Mouse (Mus musculus) midbrain, embryonic 14.5 days (tissue): ENCODE results near the gene Cyp8b1. TPM values are rescaled to one million over a fixed set of nuclear protein-coding genes. Genes with fewer than 3 reads are reported as not detected.
A peak's percentile ranks its signal among the peaks of the same experiment; 100 is the strongest.

Source experiments
- ATAC-seq: fragments of 200-750 bp; cut with Nextera tagmentation; 2 replicates; pipeline ENCODE4 v1.8.0; 2017; ENCODE audit warnings: moderate number of reproducible peaks, moderate library complexity; ENCODE audit not compliant: low FRiP score, low TSS enrichment
- DNase-seq: peaks from one replicate; pipeline ENCODE4 v3.0.0-alpha.2; 2015
- H3K27ac ChIP-seq: fragments of 300-500 bp; sonication (generic); replicated peaks from 2 replicates; pipeline ENCODE4 v1.5.1; 2014; ENCODE audit warnings: mild to moderate bottlenecking, low read depth, low read length, moderate library complexity
- H3K27me3 ChIP-seq: fragments of 300-500 bp; sonication (generic); 2 replicates; pipeline ENCODE4 v1.6.1; 2014; ENCODE audit warnings: low read length, control low read depth, mixed read lengths; ENCODE audit not compliant: control insufficient read depth, insufficient read depth
- H3K36me3 ChIP-seq: fragments of 300-500 bp; sonication (generic); 2 replicates; pipeline ENCODE4 v1.6.1; 2014; ENCODE audit warnings: low read length, control low read depth; ENCODE audit not compliant: control insufficient read depth, insufficient read depth
- H3K4me1 ChIP-seq: fragments of 300-500 bp; sonication (generic); 2 replicates; pipeline ENCODE4 v1.6.1; 2014; ENCODE audit warnings: mild to moderate bottlenecking, antibody characterized with exemption, low read length, control low read depth; ENCODE audit not compliant: control insufficient read depth, insufficient read depth
- H3K4me2 ChIP-seq: fragments of 300-500 bp; sonication (generic); 2 replicates; pipeline ENCODE4 v1.6.1; 2014; ENCODE audit warnings: mild to moderate bottlenecking, low read length, moderate library complexity
- H3K4me3 ChIP-seq: fragments of 300-500 bp; sonication (generic); replicated peaks from 2 replicates; pipeline ENCODE4 v1.5.1; 2014; ENCODE audit warnings: low read depth, low read length
- H3K9ac ChIP-seq: fragments of 300-500 bp; sonication (generic); replicated peaks from 2 replicates; pipeline ENCODE4 v1.6.1; 2014; ENCODE audit warnings: mild to moderate bottlenecking, low read length, moderate library complexity
- H3K9me3 ChIP-seq: fragments of 300-500 bp; sonication (generic); 2 replicates; pipeline ENCODE4 v1.6.1; 2016; ENCODE audit warnings: low read length, control low read depth, mixed read lengths; ENCODE audit not compliant: control insufficient read depth
- WGBS: fragments of 180-500 bp; shearing (Covaris S2); extraction: QIAGEN DNeasy Blood & Tissue Kit; methylation state at CpG from one replicate; pipeline ENCODE4 v1.1.7; 2014; 5-methylcytosine and 5-hydroxymethylcytosine counted together
- polyA plus RNA-seq: library from polyadenylated mRNA; unstranded; fragments of >200 nt; fragmentation: Nextera tagmentation; extraction: Ambion mirVana; gene quantifications from 2 replicates; pipeline ENCODE4 v1.2.1, GENCODE M21; 2014

The Cyp8b1 gene
- polyA plus RNA-seq, 1 experiment from 2014 or later, result not detected

- no peak for DNase-seq
- H3K4me2 ChIP-seq, result no peak overlapping the region
Measured at GRCm38 (mm10) chr9:121943628-121944027, 27.5 kb upstream of the Cyp8b1 start.

DNA sequence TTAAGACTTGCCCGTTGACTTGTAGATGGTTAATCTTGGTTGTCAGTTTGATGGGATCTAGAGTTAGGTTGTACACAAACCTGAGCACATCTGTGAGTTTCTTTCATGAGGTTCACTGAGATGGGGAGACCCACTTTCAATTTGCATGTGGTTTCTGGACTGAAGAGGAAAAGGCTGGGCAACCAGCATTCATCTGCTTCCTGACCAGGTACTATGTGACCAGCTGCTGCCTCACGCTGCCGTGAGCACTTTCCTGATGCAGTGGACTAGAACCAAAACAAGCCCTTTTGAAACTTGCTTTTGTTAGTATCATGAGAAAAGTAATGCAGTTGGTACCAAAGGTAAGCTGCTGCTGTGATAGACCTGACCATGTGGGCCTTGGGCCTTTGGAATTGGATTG lies 26.9 kb upstream of the Cyp8b1 start:
- Histone ChIP-seq H3K4me2 (no peak overlapping the region), H3K4me1 (no peaks in the 10 kb centered on the region), H3K9ac (no peak overlapping the region), H3K9me3 (no peaks in the 10 kb centered on the region), H3K4me3 (no peak overlapping the region), H3K27me3 (no peaks in the 10 kb centered on the region), H3K36me3 (no peaks in the 10 kb centered on the region), H3K27ac (no peak overlapping the region)
- ATAC-seq (no peak), DNase-seq (no peak)
- 82% methylated on average over 3 of the region's 3 CpGs for WGBS

More at GRCm38 (mm10) chr9:121943628-121944027, 27.5 kb upstream of the Cyp8b1 start:
- ATAC-seq, result no peak
- 82% methylated on average over 3 of the region's 3 CpGs for WGBS
- Histone ChIP-seq H3K4me1 (no peaks in the 10 kb centered on the region), H3K27me3 (no peaks in the 10 kb centered on the region), H3K9me3 (no peaks in the 10 kb centered on the region), H3K36me3 (no peaks in the 10 kb centered on the region), H3K27ac (no peak overlapping the region), H3K4me3 (no peak overlapping the region), H3K9ac (no peak overlapping the region)

DNA sequence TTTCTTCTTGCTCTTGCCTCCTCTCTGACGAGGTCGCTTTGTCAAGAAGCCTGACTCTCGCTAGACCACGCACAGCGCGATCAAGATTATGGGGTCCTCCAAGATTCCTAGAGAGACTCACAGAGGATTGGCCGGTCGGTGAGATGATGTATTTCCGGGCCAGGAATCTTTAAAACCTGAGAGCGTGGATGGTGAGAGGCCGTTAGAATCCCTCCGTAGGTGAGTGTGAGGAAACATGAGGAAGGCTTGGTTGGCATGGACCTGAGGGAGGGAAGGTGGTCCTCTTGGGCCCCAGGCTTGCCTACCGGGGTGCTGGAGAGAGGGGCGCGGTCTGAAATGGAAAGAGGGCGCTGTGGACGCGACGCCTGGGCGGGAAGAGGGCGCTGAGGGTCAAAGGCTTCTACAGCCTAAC lies 21.8 kb upstream of the Cyp8b1 start:
- 57% methylated on average over 21 of the region's 21 CpGs for WGBS
- peak; percentile 76 for DNase-seq
- peak overlapping the region; percentile 75 for H3K27ac ChIP-seq
- H3K4me2 ChIP-seq, result peak overlapping the region; percentile 45
- H3K27me3 ChIP-seq, result no peaks in the 10 kb centered on the region
- H3K9ac ChIP-seq, result peak overlapping the region; percentile 43
- no peaks in the 10 kb centered on the region for H3K4me1 ChIP-seq
- peak; percentile 53; the same call in 1 of the 2 replicates for ATAC-seq
- H3K36me3 ChIP-seq, result no peaks in the 10 kb centered on the region
- peak overlapping the region; percentile 37 for H3K4me3 ChIP-seq
- H3K9me3 ChIP-seq, result no peaks in the 10 kb centered on the region

GRCm38 (mm10) chr9:121937451-121937864 lies 21.4 kb upstream of the Cyp8b1 start:
- ATAC-seq (peak; percentile 46; the same call in 1 of the 2 replicates), DNase-seq (no peak)
- 55% methylated on average over 6 of the region's 6 CpGs for WGBS

GRCm38 (mm10) chr9:121936952-121937351 lies 20.8 kb upstream of the Cyp8b1 start:
- no peaks in the 10 kb centered on the region for H3K4me1 ChIP-seq
- 60% methylated on average over 1 of the region's 1 CpGs for WGBS
- H3K9me3 ChIP-seq, result no peaks in the 10 kb centered on the region
- peak; percentile 34 for DNase-seq
- no peaks in the 10 kb centered on the region for H3K27me3 ChIP-seq
- no peak overlapping the region for H3K9ac ChIP-seq
- peak; percentile 62 for ATAC-seq
- peak overlapping the region; percentile 37 for H3K4me3 ChIP-seq
- H3K27ac ChIP-seq, result peak overlapping the region; percentile 75
- no peaks in the 10 kb centered on the region for H3K36me3 ChIP-seq
- H3K4me2 ChIP-seq, result peak overlapping the region; percentile 45

More at GRCm38 (mm10) chr9:121937451-121937864, 21.4 kb upstream of the Cyp8b1 start:
- Histone ChIP-seq H3K4me1 (no peaks in the 10 kb centered on the region), H3K4me2 (peak overlapping the region; percentile 45), H3K27ac (peak overlapping the region; percentile 75), H3K9ac (peak overlapping the region; percentile 26; the same call in 1 of the 2 replicates), H3K36me3 (no peaks in the 10 kb centered on the region), H3K9me3 (no peaks in the 10 kb centered on the region), H3K27me3 (no peaks in the 10 kb centered on the region), H3K4me3 (peak overlapping the region; percentile 37)

DNA sequence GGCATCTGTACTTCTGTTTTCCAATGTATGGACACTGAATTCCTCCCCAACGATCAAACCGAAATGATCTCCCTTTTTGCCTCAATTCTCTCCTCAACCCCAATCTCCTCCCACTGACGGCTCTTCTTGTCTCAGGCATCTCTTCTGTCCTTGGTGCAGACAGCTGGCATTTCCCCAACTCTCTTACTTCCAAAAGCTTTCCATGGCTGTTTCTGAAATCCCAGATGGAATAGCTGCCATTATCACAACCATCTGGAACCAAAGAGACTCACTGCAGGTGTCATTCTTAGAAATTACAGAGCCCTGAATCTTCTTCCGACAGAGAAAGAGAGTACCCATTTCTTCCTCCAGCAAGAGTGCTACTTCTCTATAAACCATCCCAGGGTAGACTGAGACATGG lies 18.8 kb upstream of the Cyp8b1 start:
- DNase-seq, result no peak
- H3K27ac ChIP-seq, result no peak overlapping the region
- 84% methylated on average over 4 of the region's 4 CpGs for WGBS
- no peaks in the 10 kb centered on the region for H3K36me3 ChIP-seq
- no peaks in the 10 kb centered on the region for H3K27me3 ChIP-seq
- no peak for ATAC-seq
- H3K9me3 ChIP-seq, result no peaks in the 10 kb centered on the region
- H3K9ac ChIP-seq, result no peak overlapping the region
- H3K4me3 ChIP-seq, result no peak overlapping the region
- H3K4me2 ChIP-seq, result no peak overlapping the region
- no peaks in the 10 kb centered on the region for H3K4me1 ChIP-seq

DNA sequence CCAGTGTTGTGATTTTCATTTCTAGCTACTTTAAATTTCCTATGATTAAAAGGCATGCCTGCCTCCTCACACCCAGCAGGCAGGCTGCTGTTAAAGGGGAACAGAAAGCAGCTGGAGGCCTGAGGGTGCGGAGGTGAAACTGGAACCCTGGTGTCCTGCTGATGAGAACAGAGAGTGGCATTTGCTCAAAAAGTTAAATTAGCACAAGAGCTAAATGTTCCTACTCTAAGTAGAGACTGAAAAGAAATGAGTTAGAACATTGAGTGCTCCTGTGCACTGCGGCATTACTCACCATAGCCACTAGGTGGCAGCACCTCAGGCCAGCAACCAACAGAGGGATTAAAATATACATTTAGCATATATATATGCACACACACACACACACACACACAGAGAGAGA lies 12.4 kb upstream of the Cyp8b1 start:
- Histone ChIP-seq H3K27me3 (no peaks in the 10 kb centered on the region), H3K4me1 (no peaks in the 10 kb centered on the region), H3K27ac (no peak overlapping the region), H3K9me3 (no peaks in the 10 kb centered on the region), H3K4me3 (no peak overlapping the region), H3K4me2 (no peak overlapping the region), H3K9ac (no peak overlapping the region), H3K36me3 (no peaks in the 10 kb centered on the region)
- WGBS, result 25% methylated on average over 2 of the region's 2 CpGs
- DNase-seq, result peak; percentile 76
- ATAC-seq, result no peak

DNA sequence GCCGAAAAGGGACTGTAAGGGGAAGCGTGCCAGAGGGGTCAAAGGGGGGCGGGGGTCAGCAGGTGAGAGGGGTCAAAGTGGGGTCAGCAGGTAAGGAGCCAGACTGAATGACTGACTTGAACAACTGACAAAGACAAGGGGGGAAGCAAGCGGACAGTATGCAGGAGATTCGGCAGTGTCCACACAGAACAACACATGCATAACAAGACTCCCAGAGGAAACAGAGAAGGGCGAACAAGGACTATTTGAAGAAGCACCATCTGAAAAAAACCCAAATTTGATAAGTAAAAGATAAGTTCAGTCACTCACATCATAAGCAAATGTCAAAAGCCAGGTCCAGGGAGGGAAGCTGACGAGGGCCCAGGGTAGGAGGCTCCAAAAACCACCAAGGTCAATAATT lies 11.6 kb upstream of the Cyp8b1 start:
- Histone ChIP-seq H3K9ac (no peak overlapping the region), H3K27ac (no peak overlapping the region), H3K36me3 (no peaks in the 10 kb centered on the region), H3K9me3 (no peaks in the 10 kb centered on the region), H3K4me2 (no peak overlapping the region), H3K27me3 (no peaks in the 10 kb centered on the region), H3K4me3 (no peak overlapping the region), H3K4me1 (no peaks in the 10 kb centered on the region)
- 85% methylated on average over 7 of the region's 7 CpGs for WGBS
- DNase-seq, result no peak
- ATAC-seq, result no peak

- Histone ChIP-seq H3K4me1 (no peaks in the 10 kb centered on the region), H3K27me3 (no peaks in the 10 kb centered on the region), H3K36me3 (no peaks in the 10 kb centered on the region), H3K4me2 (no peak overlapping the region), H3K4me3 (no peak overlapping the region), H3K9ac (no peak overlapping the region), H3K9me3 (no peaks in the 10 kb centered on the region), H3K27ac (no peak overlapping the region)
- 66% methylated on average over 11 of the region's 11 CpGs for whole genome bisulfite sequencing
- no peak for DNase-seq
- no peak for ATAC-seq
Measured at GRCm38 (mm10) chr9:121926634-121927405, 10.7 kb upstream of the Cyp8b1 start.
